Mouse (Mus musculus) skeletal muscle tissue, adult 2 months (tissue): ENCODE measurements around the gene Wdr93.
"Not testable (repeated sequence)": the region's sequence is repeated elsewhere in the genome, so short reads cannot be mapped to it uniquely, and the experiment has no call there.

Experiments
- DNase-seq: peaks from one replicate; pipeline ENCODE4 v3.0.0-alpha.2; 2012; ENCODE audit warnings: low read depth, low spot score

Gene Wdr93

GRCm38 (mm10) chr7:79747659-79748058 is 4.7 kb downstream of the Wdr93 start:
- DNase-seq: no peak

DNA sequence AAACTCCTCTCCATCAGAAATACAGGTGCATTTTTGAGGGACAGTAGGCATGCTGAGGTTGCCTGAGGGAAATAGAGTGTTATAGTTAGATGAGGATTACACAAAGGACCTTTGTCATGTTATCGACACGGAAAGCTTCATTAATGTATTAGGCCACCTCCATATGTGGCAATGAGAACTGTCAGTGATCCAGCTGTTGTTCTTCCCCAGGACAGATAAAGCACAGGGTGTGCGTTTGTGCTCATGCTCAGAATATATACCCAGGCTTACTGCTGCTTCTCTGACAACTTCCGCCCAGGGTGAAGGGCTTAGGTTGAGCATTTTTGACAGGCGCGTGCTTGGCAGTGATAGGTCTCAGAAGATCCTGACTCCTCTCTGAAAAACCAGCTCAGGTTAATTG is 6.5 kb downstream of the Wdr93 start:
- DNase-seq: no peak

DNA sequence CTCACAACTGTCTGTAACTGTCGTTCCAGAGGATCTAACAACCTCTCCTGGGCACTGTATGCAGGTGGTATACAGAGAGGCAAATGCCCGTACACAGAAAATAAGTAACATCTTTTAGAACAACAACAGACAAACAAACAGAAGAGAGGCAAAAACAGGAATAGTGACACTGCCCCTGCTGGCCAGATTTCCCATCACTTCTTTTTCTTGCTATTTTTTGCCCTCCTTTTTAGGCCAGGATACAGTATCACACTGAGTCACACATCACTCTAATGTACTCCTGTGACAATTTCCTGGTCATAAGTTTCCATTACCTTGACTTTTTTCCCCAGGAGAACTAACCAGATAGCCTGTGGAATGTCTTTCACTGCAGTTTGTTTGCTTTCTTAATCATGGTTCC is 13.4 kb downstream of the Wdr93 start:
- no peak for DNase-seq

DNA sequence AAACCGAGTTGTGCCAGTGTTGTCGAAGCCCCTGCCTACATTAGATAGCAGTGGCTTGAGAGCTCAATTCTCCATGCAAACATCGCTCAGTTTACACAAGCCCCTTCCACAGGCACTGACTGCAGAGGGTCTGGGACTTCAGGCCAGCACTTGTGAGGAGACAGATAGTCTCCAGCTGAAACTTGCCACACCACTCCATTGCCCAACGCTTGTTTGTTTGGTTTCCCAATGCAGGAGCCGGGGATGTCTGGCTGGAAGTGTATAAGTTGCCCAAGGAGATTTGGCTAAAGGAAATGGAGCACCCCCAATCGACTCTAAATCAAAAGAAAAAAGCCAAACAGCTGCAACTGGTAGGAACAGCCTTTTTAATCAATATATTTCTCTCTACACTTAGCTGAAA is 15.2 kb downstream of the Wdr93 start:
- DNase-seq: no peak

DNA sequence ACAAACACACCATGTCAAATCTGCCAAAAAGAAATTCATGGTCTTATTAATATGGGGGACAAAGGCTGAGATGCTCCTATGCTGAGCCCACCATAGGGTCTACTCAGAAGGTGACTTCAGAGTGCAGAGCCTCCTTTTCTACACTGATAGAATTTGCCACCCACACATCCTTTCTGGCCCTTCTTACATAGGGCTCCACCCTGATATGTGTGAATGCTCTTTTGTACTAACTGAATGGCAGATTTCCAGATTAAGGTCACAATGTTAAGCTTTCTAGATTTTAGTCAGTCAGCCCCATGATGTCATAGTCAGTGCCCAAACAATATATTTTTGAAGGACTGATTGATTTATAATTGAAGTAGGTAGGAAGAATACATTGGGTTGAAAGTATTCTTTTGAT is 16.8 kb downstream of the Wdr93 start:
- no peak for DNase-seq

DNA sequence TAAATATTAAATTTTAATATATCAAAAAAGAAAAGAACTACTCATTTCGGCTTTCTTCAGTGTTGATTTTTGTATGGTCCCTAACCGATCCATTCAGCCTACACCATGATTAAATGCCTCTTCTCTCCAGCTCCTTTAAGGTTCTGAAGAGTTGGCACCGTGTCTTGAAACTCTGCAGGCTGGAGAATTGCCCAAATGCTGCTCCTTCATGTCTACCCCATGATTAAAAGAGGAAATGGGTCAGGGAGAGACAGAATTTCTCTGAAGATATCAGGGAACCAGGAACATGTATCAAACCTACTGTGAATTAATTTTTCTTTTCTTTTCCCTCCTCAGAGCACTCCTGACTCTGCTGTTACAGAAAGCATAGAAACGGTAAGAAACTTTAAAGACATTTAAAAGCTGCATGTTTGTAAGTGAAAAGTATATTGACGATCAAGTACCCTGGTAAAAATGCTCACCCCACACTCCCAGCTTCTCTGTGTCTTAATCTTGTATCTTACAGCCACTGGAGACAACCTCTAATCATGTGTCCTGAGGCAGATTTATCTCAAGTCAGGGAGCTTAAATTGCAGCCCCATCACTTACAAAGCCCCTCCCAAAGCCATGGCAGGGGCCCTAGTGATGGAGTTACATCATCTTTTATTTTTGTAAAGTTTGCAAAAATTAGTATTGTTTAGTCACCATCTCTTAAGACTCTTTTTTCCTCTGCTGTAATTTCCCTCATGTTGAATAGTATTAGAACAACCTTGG is 18.3 kb downstream of the Wdr93 start:
- no peak for DNase-seq

DNA sequence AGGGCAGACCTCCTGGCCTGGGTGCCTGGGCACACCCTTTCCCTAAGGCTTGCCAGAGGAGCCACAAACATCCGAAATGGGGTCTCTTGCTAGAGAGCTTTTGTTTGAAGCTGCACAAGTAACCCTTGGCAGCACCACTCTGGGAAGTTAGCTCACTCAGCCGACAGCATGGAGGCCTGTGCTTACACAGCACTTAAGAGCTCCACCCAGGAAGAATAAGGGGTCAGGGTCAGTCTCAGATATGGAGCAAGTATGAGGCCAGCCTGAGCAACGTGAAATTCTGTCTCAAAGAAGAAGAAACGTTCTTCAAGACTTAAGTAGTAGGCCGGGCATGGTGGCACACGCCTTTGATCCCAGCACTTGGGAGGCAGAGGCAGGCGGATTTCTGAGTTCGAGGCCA is 19.1 kb downstream of the Wdr93 start:
- no peak for DNase-seq

DNA sequence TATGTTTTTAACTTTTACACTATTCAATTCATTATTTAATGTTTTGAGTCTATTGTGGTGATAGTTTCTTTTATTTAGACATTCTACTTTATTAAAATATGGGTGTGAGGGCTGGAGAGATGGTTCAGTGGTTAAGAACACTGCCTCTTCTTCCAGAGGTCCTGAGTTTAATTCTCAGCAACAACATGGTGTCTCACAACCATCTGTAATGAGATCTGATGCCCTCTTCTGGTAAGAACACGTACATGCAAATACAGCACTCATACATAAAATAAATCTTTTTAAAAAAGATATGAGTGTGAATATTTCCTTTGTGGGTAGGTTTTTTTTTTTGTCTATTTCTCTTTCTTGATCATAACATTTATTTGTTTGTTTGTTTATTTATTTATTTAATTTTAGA is 23.0 kb downstream of the Wdr93 start:
- no peak for DNase-seq

- no peak for DNase-seq
Observed at GRCm38 (mm10) chr7:79769664-79770063, 26.7 kb downstream of the Wdr93 start.

DNA sequence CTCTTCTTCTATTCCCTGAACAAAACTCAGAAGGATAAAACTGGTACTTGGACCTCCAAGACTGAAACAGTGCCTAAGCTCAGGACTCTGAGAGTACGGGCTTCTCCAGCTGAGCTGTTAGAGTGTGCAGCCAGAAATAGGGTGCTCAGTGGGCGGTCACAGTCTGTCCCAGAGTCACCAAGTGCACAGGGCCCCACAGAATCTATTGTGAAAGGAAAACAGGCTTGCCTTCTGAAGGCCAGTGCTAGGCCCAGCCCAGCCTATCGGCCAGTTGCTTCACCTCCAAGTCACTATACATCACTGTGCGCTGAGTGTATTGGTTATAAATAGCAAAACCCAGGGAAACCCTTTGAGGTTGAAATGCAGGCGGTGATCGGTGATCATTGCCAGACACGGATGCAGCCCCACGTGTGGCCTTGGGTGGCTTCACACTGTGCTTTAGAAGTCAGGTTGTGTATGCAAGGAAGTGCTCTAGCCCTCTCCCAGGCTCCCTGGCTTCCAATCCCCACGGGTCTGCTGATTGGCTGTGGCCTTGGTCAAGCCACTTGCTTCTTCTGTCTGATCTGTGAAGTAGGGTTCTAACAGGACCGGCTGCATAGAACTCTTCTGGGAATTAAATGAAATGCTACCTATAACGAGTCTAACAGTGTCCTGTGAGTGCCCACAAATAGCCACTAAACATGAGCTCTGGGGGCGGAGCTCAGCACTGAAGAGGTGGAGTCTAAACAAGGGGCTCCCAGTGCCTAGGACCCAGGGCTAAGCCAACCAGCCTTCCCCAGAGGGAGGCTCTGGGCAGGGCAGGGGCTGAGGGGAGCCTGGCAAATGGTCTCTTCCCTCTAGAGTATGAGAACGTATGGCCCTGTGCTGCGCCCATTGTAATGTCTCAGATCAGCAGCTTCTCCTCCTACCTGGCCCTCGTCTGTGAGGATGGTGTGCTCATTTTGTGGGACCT is 28.9 kb downstream of the Wdr93 start:
- DNase-seq: no peak

DNA sequence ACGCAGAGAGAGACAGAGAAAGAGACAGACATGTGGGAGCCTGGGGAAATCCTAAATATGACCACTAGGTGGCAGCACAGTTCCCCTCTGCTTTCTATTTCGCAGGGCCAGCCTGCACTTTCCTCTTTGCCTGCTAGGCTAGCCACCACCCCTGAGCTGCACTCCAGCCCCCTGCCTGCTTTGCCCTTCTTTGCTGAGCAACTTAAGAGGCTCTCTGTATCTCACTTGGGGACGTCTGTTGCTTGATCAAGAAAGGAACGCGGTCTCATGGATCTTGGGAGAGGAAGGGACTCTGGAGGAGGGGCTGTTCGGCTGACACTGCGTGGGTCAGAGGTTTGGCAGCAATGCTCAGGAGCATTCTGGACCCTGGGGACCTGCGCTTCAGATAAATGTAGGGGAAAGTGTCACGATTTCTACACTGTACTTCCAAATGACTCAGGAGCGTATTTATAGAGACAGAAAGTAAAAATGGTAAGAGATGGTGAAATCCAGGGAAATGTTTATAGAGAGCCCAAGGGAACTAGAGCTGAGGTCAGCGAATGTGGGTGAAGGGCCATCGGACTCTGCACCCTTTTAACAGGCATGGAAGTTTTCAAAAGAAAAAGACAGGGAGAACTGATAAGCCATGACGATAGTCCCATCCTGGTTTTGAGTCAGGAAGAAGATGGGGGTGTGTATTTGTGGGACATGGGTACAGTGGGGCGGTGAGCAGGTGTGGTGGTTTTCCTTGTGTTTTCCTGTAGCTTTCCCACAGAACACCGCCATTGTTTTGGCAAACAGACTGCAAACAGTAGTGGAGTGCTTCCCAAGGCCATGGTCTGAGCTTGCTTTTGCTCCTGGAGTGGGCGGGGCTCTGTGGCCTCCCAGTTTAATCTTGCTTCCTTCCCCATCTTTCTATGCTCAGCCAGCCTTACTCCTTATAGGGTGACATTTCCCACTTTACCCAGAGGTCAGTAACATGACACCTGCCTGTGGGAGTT is 38.0 kb downstream of the Wdr93 start:
- DNase-seq: peak; percentile 66

DNA sequence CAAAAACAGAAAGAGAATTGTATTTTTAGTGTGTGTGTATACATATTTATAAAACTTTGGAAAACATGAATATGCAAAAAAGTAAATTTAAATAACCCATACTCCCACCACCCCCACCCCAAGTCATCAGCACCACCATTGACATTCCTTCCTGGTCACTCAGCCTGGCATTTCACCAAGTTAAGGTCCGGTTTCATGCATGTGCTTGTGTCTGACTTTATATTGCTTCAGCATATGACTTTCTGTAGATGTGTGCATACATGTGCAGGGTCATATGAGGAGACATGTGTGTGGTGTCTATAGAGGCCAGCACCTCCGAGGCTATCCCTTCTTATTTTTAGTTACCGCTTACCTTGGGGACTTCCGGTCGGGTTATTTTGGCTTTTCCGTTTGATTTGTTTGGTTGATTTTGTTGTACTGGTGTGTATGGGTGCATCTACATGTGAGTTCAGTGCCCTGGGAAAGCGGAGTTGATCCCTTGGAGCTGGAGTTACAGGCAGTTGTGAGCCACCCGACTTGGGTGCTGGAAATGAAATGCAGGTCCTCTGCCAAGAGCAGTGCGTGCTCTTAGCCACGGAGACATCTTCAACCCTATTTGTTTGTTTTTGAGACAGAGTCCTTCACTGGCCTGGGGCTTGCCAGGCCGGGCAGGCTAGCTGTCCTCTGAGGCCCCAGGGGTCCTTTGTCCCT is 39.0 kb downstream of the Wdr93 start:
- no peak for DNase-seq

DNA sequence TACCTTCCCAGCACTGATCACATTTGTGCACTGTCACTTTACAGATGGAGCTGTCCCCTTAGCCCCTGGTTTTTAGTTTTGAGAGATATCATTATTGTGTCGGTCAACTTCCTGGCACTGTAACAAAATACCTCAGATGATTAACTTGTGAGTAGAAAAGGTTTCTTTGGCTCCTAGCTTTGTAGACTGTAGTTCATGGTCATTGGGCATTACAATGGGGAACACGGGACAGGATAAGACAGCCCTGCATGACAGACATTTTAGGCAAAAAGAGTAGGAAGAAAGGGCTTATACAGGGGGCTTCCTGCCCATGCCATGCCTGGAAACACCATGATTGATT is 39.5 kb downstream of the Wdr93 start:
- DNase-seq: no peak

DNA sequence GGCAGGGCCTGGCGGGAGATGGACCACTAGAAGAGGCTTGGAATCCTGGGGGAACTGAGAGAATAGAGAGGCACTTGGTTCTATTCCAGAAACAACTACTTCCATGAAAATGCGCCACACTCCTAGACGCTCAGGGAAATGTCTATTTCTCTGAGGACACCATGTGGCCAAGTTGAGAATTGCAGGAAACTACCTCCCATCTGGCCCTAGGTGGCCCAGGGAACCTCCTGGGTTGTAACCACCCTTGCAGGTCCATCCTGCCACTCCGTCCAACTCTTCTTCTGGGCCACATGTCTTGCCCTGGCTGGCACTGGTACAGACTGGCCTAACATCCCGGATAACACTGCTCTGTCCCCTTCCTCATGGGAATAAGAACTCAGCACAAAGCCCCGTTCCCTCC is 43.3 kb downstream of the Wdr93 start:
- peak; percentile 37 for DNase-seq

GRCm38 (mm10) chr7:79789812-79790211 is 46.8 kb downstream of the Wdr93 start:
- not testable (repeated sequence) for DNase-seq

GRCm38 (mm10) chr7:79792635-79793421 is 49.9 kb downstream of the Wdr93 start:
- no peak for DNase-seq

DNA sequence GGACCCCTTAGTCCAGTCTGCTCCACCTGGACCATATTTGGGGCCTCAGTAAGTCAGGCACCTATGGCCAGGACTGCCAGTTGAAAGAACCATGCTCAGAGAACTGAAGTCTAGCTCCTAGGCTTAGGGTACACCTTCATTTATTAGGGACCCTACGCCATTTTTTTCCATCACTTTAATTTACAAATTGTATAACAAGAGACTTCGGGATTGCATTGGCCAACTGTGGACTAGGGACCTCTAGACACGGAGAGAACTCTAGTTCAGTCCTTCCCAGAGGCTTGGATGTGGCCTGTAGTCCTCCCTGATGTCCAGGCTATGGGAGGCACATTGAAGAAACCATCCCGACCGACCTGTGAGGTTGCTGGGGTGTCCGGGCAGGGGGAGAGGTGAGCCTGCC is 50.7 kb downstream of the Wdr93 start, which contains the start of gene Mesp1:
Gene Mesp1 (minus strand): TSS at position 101 of the 400 bp plus-strand sequence.
- no peak for DNase-seq

GRCm38 (mm10) chr7:79798606-79799005 is 55.6 kb downstream of the Wdr93 start:
- no peak for DNase-seq

DNA sequence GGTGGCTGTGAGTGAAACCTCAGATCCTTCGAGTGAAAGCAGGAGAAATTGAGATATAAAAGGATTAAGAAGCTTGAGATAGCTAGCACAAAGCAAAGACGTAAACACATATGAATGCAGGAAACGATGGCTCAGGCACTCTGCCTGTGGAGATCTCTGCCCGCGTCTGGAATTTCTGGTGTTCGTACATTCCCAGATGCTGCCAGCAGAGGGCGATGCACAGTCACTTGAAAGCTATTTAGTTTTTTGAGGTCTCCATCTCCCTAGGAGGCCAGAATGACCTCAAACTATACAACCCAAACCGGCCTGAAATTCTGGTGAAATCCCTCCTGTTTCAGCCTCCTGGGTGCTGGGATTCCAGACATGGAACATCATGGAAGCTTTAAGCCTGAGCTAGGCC is 56.1 kb downstream of the Wdr93 start:
- DNase-seq: peak; percentile 40

DNA sequence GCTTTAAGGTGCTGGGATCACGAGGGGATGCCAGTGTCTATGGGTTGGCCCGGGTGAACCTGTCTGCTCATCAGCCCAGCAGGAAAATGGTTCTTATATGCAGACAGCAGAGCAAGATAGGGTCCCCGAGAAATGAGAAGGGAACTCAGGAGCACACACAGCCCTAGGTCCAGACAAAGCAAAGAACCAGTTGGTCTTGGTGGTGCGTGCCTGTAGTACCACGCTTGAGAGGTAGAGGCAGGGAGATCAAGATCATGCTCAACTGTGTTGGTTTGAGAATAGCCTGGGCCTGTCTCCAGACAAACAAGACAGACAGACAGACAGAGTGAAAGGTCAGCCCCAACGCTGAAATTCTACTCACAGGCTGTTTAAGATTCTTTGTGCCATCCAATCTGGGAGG is 56.5 kb downstream of the Wdr93 start:
- DNase-seq: no peak
